Mouse (Mus musculus) neural tube, embryonic 12.5 days (tissue): Measurements from ENCODE around the gene Gm20388. TPM values are rescaled to one million over a fixed set of nuclear protein-coding genes. Genes with fewer than 3 reads are reported as not detected.
A peak's percentile ranks its signal among the peaks of the same experiment; 100 is the strongest.

Experiments
- ATAC-seq: fragments of 200-750 bp; cut with Nextera tagmentation; 2 replicates; pipeline ENCODE4 v1.8.0; 2017; ENCODE audit warnings: low read depth, mild to moderate bottlenecking, moderate TSS enrichment, moderate library complexity; ENCODE audit not compliant: low FRiP score
- H3K27ac ChIP-seq: fragments of 300-500 bp; sonication (generic); 2 replicates; pipeline ENCODE4 v1.5.1; 2016
- H3K27me3 ChIP-seq: fragments of 300-500 bp; sonication (generic); replicated peaks from 2 replicates; pipeline ENCODE4 v1.6.1; 2016; ENCODE audit warnings: mild to moderate bottlenecking
- H3K36me3 ChIP-seq: fragments of 300-500 bp; sonication (generic); 2 replicates; pipeline ENCODE4 v1.6.1; 2016; ENCODE audit warnings: mild to moderate bottlenecking
- H3K4me1 ChIP-seq: fragments of 300-500 bp; sonication (generic); 2 replicates; pipeline ENCODE4 v1.6.1; 2016
- H3K4me2 ChIP-seq: fragments of 300-500 bp; sonication (generic); replicated peaks from 2 replicates; pipeline ENCODE4 v1.6.1; 2016; ENCODE audit warnings: mild to moderate bottlenecking
- H3K4me3 ChIP-seq: fragments of 300-500 bp; sonication (generic); 2 replicates; pipeline ENCODE4 v1.5.1; 2016
- H3K9ac ChIP-seq: fragments of 300-500 bp; sonication (generic); 2 replicates; pipeline ENCODE4 v1.6.1; 2016; ENCODE audit warnings: mild to moderate bottlenecking
- H3K9me3 ChIP-seq: fragments of 300-500 bp; sonication (generic); 2 replicates; pipeline ENCODE4 v1.6.1; 2016; ENCODE audit warnings: mild to moderate bottlenecking
- WGBS: fragments of 180-500 bp; shearing (Covaris S2); methylation state at CpG from one replicate; pipeline ENCODE4 v1.1.7; 2016; 5-methylcytosine and 5-hydroxymethylcytosine counted together
- polyA plus RNA-seq: library from polyadenylated mRNA; unstranded; fragments of >200 nt; fragmentation: Nextera tagmentation; extraction: Ambion mirVana; gene quantifications from 2 replicates; pipeline ENCODE4 v1.2.1, GENCODE M21; 2016

The Gm20388 gene
- polyA plus RNA-seq, 1 experiment from 2014 or later, result not detected

DNA sequence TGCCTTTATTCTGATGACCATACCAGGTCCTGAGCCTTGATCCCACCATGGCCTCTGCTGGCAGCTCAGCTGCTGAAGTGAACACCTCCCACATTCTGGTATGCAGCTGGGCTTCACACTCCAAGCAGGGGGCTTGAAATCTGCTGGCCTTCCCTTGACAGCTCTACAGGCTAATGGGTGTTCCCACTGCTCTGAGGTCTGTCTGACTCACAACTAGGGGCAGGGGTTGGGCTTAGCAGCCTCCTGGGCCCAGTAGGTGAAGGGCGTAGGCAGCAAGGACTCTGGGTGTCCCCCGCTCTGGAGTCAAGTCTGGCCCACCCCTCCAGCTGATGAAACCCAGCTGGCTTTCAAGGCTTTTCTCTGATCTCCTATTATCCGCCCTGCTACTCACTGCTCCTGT lies 1550.6 kb downstream of the Gm20388 start:
- H3K27ac ChIP-seq, result no peak overlapping the region
- H3K9ac ChIP-seq, result no peak overlapping the region
- no peak overlapping the region for H3K4me3 ChIP-seq
- no peak overlapping the region for H3K4me2 ChIP-seq
- H3K27me3 ChIP-seq, result no peaks in the 10 kb centered on the region
- no peaks in the 10 kb centered on the region for H3K9me3 ChIP-seq
- H3K36me3 ChIP-seq, result no peaks in the 10 kb centered on the region
- 60% methylated on average over 3 of the region's 3 CpGs for WGBS
- no peaks in the 10 kb centered on the region for H3K4me1 ChIP-seq
- no peak for ATAC-seq

DNA sequence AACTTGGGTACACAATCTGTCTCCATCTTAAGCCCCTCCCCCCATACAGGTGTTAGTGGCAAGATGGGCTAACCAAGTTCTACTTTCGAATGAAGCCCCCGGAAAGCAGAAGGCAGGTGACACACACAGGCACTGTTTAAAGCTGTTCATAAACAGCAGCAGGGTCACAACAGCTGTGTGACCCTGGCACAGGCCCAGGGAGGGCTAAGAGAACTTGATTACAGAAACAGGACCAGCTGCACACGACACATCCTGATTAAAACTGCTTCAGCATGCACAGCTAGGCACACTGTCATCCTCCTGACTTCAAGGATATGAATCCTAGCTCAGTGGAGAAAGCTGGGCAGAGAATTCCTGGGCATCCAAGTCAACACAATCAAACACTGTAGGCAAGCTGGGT lies 1551.5 kb downstream of the Gm20388 start:
- no peaks in the 10 kb centered on the region for H3K4me1 ChIP-seq
- no peak overlapping the region for H3K4me3 ChIP-seq
- no peak overlapping the region for H3K4me2 ChIP-seq
- H3K9ac ChIP-seq, result no peak overlapping the region
- no peak overlapping the region for H3K27ac ChIP-seq
- H3K27me3 ChIP-seq, result no peaks in the 10 kb centered on the region
- no peaks in the 10 kb centered on the region for H3K9me3 ChIP-seq
- no peak for ATAC-seq
- H3K36me3 ChIP-seq, result no peaks in the 10 kb centered on the region
- 76% methylated on average over 3 of the region's 3 CpGs for WGBS

DNA sequence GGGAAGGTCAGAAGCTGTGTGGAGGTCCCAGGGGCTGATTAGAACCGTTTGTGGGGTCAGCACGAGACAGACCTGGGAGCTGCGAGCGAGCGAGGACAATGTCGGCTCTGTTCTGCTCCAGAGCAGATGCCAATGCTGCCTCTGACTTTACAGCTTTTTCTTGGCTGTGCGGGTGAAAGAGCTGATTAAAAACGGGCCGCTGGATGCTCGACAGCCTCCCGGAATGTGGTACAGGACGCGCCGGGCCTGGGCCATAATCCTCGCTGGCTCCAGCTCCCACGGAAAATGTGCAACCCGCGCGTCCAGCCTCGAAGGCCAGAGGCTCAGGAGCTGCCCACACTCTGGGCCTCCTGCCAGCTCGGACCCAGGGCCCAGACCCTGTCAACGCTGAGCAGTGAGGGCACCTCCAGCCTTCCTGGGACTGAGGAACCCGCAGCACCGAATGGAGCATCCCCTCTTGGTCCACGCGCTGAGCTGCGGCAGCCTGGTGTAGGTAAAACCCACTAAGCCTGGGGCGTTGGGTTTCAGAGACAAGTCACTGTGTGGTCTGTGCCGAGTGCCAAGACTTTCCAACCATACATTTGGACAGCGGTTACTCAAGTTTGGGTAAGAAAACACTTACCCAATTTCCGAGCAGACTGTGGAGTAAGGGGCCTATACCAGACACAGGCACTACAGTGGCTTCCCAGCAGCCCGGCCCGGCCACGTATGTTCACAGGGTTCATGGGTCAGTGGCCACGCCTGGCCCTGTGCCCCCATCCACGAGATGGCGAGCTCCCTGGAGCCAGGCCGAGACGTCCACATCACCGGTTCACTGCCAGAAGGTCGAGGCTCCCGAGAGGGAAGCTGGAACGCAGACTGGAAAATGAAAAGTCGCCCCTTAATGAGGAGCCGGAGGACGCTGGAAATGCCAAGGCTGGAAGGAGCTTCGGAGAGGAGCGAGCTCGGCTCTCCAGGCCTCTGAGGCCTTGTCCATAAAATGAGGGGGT lies 1557.7 kb downstream of the Gm20388 start:
- Histone ChIP-seq H3K27ac (no peak overlapping the region), H3K4me1 (peaks cover 5% of the 10 kb centered on the region; the same call in 1 of the 2 replicates), H3K27me3 (no peaks in the 10 kb centered on the region), H3K9me3 (no peaks in the 10 kb centered on the region), H3K36me3 (no peaks in the 10 kb centered on the region), H3K9ac (0 out of 2 replicates have a peak overlapping the region, but pooled peaks have one; percentile 13), H3K4me2 (no peak overlapping the region), H3K4me3 (no peak overlapping the region)
- ATAC-seq, result no peak
- 72% methylated on average over 49 of the region's 49 CpGs for WGBS

DNA sequence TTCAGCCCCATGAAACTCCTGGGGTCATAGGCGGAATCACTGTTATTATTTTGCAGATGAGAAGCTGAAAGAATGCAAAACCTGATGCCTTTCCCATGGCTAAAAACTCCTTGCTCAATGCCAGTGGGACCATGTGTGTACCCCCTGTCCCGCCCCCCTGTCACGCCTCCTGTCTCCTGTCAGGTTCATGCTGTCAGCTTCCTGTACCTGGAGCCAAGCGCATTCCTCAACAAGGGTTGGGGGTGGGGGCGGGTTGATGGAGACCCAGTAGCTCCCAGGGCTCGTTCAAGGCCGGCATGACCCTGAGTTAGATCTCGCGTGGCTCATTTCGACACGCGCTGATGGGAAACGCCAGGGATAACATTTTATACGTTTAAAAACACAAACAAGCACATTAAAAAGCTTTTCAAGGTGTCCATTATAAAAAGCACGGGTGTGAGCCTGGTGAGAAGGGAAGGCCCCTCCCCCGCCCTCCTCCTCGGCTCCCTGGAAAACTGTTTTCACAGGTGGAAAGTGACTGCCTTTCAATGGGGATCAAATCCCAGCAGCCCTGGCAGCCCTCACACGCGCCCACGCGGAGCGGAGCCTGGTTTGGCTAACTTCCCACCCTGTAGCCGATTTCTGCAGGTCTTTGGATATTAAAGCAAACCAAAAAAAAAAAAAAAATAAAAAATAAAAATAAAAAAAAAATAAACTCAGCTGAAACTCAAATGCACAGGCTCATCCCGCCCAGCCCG lies 1563.7 kb downstream of the Gm20388 start:
- Histone ChIP-seq H3K4me1 (peaks cover 14% of the 10 kb centered on the region; the same call in 1 of the 2 replicates), H3K27ac (no peak overlapping the region), H3K27me3 (peaks cover 6% of the 10 kb centered on the region), H3K36me3 (no peaks in the 10 kb centered on the region), H3K9ac (no peak overlapping the region), H3K9me3 (no peaks in the 10 kb centered on the region), H3K4me3 (no peak overlapping the region), H3K4me2 (peak overlapping the region; percentile 47)
- 13% methylated on average over 25 of the region's 25 CpGs for WGBS
- ATAC-seq, result no peak

DNA sequence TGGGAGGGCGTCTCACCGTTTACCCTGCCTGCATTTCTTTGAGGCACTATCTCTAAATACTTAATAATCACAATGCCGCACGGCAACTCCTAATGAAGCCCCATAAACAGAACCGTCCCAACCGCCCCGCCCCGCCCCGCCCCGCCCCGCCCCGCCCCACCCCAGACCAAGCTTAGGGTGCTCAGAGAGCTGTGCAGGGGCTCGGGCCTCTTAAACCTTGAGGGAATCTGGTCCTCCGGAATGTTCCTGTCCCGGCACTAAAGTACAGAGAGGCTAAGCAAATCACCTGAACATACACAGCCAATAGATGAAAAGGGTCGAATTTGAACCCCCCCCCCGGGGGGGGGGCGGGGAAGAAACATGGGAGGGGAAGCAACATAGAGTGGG lies 1564.2 kb downstream of the Gm20388 start:
- Histone ChIP-seq H3K27ac (no peak overlapping the region), H3K36me3 (no peaks in the 10 kb centered on the region), H3K4me1 (peaks cover 15% of the 10 kb centered on the region; the same call in 1 of the 2 replicates), H3K4me2 (peak overlapping the region; percentile 47), H3K9me3 (no peaks in the 10 kb centered on the region), H3K27me3 (peaks cover 6% of the 10 kb centered on the region), H3K4me3 (no peak overlapping the region), H3K9ac (no peak overlapping the region)
- under 1% methylated on average over 17 of the region's 18 CpGs for WGBS
- ATAC-seq, result no peak

DNA sequence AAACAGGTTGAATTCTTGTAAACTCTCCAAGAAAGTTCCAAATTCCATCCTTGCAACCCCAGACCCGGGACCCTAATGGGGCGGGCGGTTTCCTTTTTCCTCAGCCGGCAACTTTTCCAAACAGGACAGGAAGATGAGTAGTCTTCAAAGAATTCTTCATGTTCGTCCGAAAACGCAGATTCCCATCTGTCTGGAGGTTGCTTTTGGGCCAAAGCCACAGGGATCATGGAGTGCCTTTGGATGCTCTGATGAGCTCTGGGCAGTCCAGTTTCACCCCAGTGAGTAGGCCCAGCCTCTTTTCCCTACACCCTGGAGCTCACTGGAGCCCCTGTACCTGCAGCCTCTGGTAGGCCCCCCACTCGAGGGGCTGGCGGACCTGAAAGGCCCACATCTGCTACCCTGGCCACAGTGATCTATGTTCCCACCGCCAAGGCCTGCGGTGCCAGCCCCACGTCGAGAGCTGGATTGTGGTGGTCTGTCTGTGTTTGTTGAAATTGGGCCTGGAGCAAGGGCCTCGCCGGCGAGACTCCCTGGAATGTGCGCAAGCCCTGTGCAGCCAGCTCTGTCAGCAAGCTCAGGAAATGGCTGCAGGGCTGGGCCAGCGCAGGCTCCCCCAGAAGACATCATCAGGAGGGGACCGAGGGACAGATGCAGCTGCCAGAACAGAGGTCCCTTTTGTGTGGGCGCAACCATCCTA lies 1567.4 kb downstream of the Gm20388 start:
- H3K4me2 ChIP-seq, result no peak overlapping the region
- no peak overlapping the region for H3K27ac ChIP-seq
- WGBS, result 67% methylated on average over 20 of the region's 20 CpGs
- no peak overlapping the region for H3K9ac ChIP-seq
- peaks cover 26% of the 10 kb centered on the region for H3K4me1 ChIP-seq
- no peaks in the 10 kb centered on the region for H3K9me3 ChIP-seq
- no peak overlapping the region for H3K4me3 ChIP-seq
- H3K36me3 ChIP-seq, result no peaks in the 10 kb centered on the region
- ATAC-seq, result no peak
- H3K27me3 ChIP-seq, result peaks cover 6% of the 10 kb centered on the region

DNA sequence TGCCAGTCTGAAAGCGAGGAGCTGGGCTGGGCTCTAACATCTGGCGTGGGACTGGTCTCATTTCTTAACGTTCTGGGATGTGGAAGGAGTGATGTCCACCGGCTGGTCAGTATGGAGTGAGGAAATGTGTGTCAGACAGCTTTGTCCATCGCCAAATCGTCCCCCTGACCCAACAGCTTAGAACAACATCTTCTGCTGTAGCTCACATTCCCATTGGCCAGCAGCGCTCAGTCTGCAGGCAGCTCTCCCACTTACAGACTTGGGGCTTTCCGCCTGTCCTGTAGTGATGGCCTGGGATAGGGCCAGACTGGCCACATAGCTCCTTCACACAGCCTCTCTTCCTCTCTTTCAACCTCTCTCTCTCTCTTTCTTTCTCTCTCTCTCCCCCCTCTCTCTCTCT lies 1568.5 kb downstream of the Gm20388 start:
- Histone ChIP-seq H3K27ac (no peak overlapping the region), H3K4me2 (no peak overlapping the region), H3K9ac (no peak overlapping the region), H3K27me3 (peaks cover 6% of the 10 kb centered on the region), H3K4me3 (no peak overlapping the region), H3K9me3 (no peaks in the 10 kb centered on the region), H3K36me3 (no peaks in the 10 kb centered on the region), H3K4me1 (peaks cover 24% of the 10 kb centered on the region)
- no peak for ATAC-seq
- WGBS, result 84% methylated on average over 8 of the region's 8 CpGs

DNA sequence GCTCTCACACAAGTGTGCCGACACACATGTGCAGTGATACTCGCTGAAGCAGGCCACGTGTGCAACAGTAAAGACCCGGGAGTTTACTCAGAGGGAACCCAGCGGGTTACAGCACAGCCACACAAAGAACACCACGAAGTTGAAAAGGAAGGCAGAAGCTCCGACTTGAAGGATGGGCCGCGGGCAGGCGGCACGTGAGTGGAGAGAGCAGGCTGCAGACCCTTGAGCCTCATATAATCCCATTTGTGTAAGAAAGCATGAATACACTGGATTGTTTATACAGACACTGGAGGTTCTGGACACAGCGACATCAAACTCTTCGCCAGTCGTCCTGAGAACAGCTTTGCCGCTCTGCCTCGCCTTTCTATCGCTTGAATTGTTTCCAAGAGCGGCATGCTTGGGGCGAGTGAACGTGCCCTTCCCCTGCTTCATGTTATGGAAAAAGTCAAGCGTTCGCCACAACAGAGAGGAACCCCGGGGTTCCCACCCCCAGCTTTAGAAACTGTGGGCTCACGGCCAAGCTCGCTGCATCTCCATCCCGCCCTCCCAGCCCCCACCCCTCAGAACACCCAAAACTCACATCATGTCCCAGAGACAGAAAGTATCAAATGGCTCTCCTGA lies 1569.9 kb downstream of the Gm20388 start:
- Histone ChIP-seq H3K4me2 (peak overlapping the region; percentile 24; the same call in 1 of the 2 replicates), H3K27ac (no peak overlapping the region), H3K9ac (no peak overlapping the region), H3K9me3 (no peaks in the 10 kb centered on the region), H3K4me3 (no peak overlapping the region), H3K4me1 (peaks cover 17% of the 10 kb centered on the region), H3K36me3 (no peaks in the 10 kb centered on the region), H3K27me3 (no peaks in the 10 kb centered on the region)
- ATAC-seq, result no peak
- 39% methylated on average over 26 of the region's 26 CpGs for WGBS

DNA sequence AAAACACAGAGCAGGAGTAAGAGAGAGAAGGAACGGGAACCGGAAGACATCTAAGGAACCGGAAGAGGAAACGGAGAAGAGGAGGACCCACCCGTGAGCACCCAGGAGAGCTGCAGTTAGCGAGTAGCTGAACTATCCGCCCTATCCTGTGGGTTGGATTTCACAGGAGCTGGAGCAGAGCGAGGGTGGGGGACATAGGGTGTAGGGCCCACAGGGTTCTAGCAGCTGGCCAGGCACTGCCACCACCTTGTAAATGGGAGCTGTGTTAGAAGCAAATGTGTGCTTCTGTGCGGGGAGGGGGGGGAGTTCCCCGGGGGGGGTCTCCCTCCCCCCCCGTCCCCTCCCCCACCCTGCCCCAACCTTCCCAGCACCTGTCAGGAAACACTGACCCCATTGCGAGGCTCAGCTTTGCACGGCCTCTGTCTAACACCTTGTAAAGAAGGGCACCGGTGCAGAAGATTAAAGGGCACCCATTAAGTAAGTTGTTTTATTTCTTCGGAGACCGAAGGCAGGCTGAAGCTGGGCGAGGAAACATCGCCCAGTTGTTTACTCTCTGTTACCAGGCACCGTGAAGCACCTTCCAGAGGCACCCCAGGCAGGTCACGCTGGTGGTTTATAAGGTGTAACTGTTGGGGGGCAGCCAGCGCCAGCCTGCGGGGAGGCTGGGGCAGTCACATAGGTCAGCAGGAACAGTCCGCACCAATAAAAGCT lies 1573.6 kb downstream of the Gm20388 start:
- Histone ChIP-seq H3K36me3 (no peaks in the 10 kb centered on the region), H3K4me2 (no peak overlapping the region), H3K4me3 (no peak overlapping the region), H3K9ac (no peak overlapping the region), H3K27ac (no peak overlapping the region), H3K27me3 (no peaks in the 10 kb centered on the region), H3K4me1 (peaks cover 12% of the 10 kb centered on the region; the same call in 1 of the 2 replicates), H3K9me3 (no peaks in the 10 kb centered on the region)
- WGBS, result 51% methylated on average over 23 of the region's 23 CpGs
- ATAC-seq, result no peak

DNA sequence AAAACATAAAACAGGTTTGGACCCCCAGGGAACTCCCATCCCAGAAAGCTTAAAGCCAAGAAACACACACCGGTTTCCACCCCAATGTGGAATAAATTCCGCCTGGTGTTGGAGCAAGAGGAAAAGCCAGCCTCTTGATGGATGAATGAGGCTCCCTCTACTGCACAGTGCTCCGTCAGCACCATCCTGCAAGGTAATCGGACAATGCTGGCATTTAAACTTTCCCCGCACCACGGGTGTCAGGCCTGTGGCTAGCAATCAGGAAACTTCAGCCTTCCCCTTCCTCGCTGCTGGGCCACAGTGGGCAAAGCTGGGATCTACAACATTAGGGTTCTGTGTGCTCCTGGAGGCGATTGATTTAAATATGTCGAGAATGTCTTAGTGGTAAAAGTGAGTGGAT lies 1581.0 kb downstream of the Gm20388 start:
- ATAC-seq, result no peak
- Histone ChIP-seq H3K36me3 (no peaks in the 10 kb centered on the region), H3K9ac (no peak overlapping the region), H3K4me3 (no peak overlapping the region), H3K27me3 (no peaks in the 10 kb centered on the region), H3K9me3 (no peaks in the 10 kb centered on the region), H3K27ac (no peak overlapping the region), H3K4me1 (no peaks in the 10 kb centered on the region), H3K4me2 (no peak overlapping the region)
- WGBS, result 50% methylated on average over 9 of the region's 9 CpGs

DNA sequence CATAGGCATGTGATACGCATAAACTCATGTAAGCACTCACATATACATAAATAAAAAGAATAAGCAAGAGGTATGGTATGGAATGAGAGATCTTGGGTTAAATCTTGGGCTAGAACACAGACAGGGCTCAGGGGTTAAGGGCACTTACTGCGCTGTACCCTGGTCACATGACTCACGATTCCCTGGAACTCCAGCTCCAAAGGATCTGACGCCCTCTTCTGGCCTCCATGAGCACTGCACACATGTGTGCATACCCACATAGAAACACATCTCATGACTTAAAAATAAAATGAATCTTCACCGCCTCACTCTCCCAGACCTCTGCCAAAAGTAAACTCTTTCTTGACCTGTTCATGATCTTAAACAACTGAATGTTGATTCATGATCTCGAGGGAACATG lies 1587.0 kb downstream of the Gm20388 start:
- Histone ChIP-seq H3K9me3 (no peaks in the 10 kb centered on the region), H3K4me3 (no peak overlapping the region), H3K9ac (no peak overlapping the region), H3K4me1 (0 out of 2 replicates have a peak, but pooled peaks cover 2% of the 10 kb centered on the region), H3K27me3 (no peaks in the 10 kb centered on the region), H3K27ac (no peak overlapping the region), H3K36me3 (no peaks in the 10 kb centered on the region), H3K4me2 (no peak overlapping the region)
- 89% methylated on average over 6 of the region's 6 CpGs for WGBS
- ATAC-seq, result no peak
